Mouse (Mus musculus) G1E-ER4 (cell line): ENCODE data around the gene Afap1. TPM values are rescaled to one million over a fixed set of nuclear protein-coding genes. Genes with fewer than 3 reads are reported as not detected.

Experiments
- GATA1 ChIP-seq: IDR thresholded peaks from one replicate; pipeline ENCODE4 v1.8.0; 2012; ENCODE audit warnings: low read length, inconsistent platforms
- polyA plus RNA-seq: library from polyadenylated mRNA; stranded (reverse); fragments of >175 nt; gene quantifications from 2 replicates; pipeline ENCODE4 v1.2.3, GENCODE M21; 2012

Afap1 gene
- polyA plus RNA-seq = not detected in 2 replicates

DNA sequence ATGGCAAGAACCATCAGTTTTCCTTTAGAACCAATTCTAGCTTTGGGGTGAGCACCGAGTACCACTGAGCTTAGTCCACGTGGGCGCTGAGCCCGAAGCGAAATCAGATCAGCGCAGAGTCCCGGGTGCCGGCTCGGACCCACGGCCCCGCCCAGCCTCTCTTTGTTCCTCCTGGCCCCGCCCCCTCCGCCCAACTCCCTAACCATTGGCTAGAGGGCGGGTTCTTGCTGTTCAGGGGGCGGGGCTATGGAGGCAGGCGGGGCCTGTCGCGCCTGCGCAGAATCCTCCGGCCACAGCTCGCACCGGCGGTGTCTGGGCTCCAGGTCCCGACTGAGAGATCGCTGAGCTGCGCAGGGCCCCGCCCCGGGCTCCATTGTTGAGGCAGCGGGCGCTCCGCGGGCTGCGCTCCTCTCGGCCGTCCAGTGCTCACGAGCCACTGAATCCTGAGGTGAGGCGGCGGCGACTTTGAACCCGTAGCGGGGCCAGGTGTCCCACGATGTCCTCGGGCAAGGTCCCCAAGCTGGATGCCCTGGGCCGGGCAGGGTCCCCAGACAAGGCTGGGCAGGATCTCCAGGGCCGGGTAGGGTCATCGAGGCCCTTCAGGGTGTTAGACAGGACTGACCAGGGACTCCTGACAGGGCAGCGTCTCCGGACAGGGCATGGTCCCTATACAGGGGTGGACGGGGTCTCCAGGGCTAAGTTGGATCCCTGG, at the start of gene Afap1:
Gene Afap1, plus strand, starts transcription at position 227 of the 712 bp plus-strand sequence.
- TF ChIP-seq GATA1 = no peak

DNA sequence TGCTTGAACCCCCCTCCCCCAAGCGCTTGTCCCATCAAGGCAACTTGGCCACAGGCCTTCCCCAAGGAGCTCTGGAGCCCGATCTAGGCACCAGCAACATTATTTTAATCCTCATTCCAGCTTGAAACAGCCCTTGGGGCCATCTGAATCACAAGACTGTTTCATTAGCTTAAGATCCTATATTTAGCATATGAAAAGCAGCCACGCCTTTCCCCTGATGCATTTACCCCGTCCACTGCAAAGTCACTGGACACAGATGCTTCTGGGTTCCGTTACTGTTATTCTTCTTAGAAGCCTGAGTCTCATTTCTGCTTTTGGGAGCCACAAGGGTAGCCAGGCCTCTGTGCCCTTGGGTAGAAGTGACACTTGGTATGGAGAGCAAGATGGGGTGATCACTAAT, 41.6 kb upstream of the Afap1 start:
- no peak for TF ChIP-seq GATA1

DNA sequence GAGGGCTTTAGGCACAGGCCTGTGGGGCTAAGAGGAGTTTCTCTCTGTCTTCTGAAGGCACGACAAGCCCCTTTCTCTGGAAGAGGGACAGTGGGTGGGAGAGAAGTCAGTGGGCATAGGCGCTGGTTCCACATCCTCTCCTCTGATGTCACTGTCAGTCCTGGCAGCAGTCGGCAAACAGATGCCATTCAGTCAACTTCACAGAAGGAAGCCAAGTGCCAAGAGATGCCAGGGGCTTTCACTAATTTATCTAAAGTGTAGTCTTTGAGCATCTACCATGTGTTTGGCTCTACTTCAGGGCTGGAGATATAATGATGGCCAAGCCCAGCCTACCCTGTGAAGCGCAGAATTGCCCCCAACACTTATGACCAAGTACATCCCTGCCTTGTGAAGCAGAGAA, 39.7 kb upstream of the Afap1 start:
- TF ChIP-seq GATA1 = no peak

DNA sequence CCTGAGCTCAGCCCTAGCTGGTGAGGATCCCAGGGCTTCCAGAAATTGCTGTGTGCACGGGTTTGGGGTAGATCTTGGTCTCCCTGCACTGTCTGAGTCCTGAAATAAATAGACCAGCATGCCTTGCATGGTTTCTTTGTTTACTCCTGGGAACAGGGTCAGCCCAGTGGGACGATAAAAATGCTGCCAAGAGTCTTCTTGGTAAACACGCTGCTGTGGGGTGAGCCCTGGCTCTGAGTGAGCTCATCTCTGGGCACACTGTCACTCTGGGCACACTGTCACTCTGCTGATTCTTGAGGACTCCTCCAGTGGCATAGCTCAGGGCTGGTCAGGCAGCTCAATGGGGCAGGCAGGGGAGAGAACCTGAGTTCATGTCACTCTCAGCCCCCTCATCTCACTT, 36.9 kb upstream of the Afap1 start:
- no peak for TF ChIP-seq GATA1

DNA sequence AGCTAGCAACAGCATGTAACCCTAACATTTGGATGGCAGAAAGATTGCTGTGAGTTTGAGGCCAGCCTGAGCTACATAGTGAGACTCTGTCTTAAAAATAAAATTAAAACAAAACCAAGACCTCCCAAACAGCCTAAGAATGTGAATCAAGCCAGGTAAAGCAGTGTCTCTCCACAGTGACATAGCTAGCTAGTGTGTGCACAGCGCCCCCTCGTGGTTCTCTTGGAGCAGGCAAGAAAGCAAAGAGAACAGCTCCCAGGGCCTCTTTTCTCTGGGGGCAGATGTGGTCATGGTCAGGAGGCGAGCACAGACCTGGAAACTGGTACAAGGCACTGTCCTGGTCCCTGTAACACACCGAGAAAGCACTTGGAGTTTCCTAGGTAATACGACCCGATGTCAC, 35.0 kb upstream of the Afap1 start:
- no peak for TF ChIP-seq GATA1

DNA sequence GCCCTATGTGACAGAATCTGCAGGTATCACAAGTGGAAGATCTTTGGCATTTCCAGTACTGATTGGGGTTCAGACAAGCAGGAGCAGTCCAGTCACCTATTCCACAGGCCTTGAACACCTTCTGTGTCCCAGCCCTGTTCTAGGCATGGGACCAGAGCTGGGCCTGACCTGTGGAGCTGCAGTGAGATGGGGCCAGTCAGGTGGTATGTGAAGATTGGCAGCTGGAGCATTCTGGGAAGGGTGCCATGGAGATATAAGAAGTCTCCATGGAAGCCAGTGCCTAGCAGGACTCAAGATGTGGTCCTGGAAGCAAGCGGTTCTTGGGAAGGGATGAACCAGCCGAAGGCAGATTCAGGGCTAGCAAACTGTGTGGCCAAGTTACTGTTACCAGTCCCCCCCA, 31.7 kb upstream of the Afap1 start:
- no peak for TF ChIP-seq GATA1

GRCm38 (mm10) chr5:35869973-35870372, 23.1 kb upstream of the Afap1 start:
- TF ChIP-seq GATA1 = no peak

DNA sequence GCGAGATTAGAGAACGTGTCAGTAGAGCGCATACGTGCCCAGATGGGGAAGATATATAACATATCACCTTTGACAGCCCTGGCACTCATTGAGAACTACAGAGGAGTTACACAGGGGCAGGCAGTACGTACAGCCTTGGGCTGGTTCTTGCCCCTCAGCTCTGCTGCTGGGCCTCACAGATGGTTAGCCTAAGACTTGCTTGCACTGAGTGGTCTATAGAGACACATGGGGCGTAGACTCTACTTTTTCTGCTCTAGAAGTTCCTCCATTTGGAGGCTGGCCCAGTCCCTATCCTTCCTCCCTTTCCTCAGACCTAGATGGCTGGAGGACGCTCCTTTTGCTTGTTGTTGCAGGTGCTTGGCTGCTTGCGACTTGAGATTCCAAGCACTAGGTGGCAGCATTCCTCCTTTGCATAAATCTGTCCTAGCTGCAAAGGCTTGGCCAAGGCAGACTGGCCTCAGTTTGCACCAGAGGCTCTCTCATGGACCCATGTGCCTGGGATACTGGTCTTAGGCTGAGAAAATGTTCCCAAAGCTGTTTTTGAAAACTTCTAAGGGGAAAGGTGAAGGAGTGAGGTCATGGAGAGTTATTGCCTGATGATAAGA, 22.6 kb upstream of the Afap1 start:
- no peak for TF ChIP-seq GATA1

DNA sequence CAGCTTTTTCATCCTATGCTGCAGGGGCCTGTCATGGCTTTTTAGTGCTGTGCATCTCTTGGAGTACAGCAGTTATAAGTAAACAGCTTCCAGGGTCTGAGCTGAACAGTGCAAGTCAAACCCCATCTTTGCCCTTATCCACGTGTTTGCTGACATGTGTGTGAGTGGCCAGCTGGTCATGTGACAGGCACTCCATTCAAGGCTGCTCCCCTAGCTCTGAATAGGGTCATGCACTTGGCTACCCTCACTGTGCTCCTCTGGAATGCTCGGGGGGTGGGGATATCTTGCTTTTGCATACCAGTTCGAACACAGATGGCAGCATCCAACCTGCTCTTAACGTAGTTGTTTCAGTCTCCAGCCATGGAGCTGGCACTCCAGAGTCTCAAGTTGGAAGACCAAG, 19.7 kb upstream of the Afap1 start:
- TF ChIP-seq GATA1 = no peak

DNA sequence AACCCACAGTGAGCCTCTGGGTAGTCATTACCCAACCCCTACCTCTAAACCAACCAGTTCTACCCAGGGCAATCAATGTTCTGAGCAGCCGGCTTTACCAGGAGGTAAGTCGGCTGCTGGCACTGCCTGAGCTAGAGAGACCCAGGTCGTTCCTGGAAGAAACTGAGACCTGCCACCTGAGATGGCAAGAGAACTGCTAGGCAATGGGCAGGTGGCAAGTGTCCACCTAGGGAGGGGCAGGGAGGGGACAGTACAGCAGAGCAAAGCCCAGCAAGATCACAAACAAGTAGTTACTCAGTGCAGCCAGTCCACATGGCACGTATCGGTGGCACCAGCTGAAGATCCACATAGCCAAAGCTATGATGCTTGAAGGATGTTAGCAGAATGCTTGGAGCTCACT, 16.9 kb upstream of the Afap1 start:
- TF ChIP-seq GATA1 = no peak

- TF ChIP-seq GATA1 = no peak
These were observed 13.9 kb upstream of the Afap1 start for GRCm38 (mm10) chr5:35879199-35879598.

DNA sequence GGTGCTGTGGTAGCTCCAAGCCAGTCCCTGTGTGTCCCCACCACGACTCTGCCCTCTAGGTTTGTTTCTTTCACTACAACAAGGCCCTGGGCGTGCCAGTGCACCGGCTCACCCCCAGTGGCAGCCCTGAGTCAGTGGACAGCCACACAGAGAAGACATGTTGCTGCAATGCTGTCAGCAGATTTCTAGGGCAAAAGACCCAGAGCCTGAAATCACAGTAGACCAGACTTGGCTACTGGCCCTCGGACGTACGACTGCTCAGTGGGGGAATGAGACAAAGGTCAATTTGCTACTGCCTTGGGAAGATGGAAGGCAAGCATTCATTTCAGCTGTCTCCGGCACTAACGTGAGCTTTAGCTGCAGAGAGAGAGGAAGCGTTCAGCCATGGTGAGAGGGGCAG, 10.7 kb upstream of the Afap1 start:
- no peak for TF ChIP-seq GATA1

DNA sequence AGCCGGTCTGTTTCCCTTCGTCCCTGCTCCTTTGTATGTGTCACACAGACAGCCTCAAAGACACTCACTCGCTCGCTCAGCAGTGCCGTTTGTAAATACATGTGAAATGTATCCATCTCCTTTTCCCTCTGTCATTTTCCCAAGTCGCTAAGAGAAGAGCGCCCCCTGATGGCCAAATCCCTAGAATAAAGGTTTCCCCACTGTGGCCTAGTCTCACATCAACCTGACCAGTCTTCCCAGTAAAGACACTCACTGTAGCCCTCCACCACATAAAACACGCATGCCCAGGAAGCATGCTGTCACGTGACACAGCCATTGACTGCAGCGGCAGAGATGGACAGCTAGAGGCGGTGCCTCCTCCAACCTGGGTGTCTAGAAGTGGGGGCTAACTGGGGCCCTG, 8.9 kb upstream of the Afap1 start:
- no peak for TF ChIP-seq GATA1

DNA sequence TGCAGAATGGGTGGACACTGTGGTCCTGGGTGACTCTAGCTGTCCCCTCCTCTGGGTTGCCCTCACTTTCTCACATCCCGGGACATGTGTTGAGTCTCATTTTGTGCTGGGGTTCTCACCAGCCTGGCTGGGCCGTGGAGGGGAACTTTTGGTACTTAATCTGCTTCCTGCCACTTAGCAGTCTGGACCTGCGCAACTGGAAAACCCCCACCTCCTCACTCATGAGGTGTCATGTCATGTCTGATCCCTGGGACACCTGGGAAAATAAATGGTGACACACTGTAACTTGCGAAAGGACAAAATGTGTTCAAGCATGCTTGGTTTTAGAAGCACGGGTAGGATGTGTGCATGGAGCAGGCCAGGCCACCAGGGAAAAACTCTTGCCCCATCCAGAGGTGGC, 8.4 kb upstream of the Afap1 start:
- no peak for TF ChIP-seq GATA1

DNA sequence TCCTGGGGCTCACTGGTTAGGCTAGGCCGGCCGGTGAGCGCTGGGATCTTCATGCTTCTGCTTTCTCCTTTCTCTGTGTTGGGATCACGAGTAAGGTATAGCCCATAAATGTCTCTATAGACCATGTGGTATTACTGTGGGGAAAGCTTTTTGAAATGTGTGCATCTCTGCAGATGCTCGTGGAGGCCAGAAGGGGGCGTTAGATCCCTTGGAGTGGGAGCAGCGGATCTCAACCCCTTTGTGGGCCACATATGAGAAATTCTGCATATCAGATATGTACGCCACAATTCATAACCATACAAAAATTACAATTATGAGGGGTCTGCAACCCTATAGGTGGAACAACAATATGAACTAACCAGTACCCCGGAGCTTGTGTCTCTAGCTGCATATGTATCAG, 4.2 kb upstream of the Afap1 start:
- no peak for TF ChIP-seq GATA1

DNA sequence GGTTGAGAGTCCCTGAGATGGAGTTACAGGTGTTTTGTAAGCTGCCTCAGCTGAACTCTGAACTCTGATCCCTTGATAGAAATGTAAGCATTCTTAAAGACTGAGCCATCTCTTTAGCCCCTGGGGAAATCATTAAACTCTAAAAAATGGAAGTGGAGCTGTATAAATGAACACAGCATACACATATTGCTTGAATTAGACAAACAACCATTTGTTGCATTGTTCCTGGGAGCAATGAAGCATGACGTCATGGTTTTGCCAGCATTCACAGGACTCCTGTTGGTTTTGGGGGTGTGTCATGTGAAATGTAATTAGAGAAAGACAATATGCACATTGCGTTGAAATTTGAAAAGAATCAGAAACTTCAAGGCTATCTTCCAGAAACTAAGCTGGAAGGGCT, 3.5 kb upstream of the Afap1 start:
- TF ChIP-seq GATA1 = no peak

DNA sequence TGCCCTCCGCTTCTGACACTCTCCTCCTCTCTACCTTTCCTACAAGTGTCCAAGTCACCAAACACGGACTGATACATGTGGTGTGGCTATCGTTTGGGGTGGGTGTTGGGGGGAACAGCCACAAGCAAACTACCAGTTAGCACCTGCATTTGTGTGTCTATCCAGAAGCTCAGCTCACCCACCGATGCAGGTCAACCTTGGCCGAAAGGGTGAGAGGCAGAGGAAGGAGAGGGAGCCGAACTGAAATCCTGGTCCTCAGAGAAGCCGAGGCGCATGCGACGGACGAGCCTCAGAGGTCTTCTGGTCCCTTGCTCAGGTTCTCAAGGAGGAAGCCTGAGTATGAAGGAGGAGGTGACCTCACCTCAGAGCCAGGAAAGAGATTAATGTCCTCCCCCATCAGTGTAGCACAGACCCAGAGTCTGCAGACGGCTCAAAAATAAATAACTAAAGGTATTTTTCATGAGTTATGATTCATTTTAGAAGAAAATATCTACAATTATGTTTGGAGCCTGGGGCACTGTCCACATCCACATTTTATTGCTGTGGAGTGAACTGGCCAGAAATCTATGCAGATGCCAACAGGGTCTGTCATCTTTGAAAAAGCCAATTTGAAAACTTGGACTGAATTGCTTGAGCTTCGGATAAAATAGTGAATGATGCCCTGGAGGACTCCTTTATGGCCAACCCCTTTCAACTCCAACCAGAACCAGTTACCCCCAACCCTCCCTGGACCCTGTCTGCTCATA, 2.0 kb upstream of the Afap1 start:
- TF ChIP-seq GATA1 = no peak

DNA sequence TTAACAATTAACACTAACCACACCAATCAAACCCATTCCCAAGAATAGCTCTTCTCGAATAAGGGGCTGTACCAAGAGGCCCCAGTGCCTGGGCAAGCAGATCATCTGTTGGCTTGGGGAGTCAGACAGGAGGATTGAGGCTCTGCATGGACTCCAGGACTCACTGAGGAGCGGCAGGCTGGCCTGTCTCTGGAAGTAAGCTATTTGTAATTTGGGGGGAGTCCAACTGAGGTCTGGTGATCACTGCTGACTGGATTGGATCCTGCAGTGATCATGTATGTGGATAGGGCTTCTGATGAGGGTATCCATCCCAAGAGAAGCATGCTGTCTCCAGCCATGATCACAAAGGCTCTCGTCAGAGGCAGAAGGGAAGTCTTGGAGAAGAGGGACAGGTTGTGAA, 756 bp upstream of the Afap1 start:
- TF ChIP-seq GATA1 = no peak
